Mouse (Mus musculus): ENCODE results near the gene Sprr2j-ps. TPM values are rescaled to one million over a fixed set of nuclear protein-coding genes. Genes with fewer than 3 reads are reported as not detected.

The Sprr2j-ps gene
- polyA plus RNA-seq (2014; fragmentation: Illumina TruSeq; extraction: RNeasy Lipid Tissue Mini Kit (QIAGEN cat#74804)): not detected

DNA sequence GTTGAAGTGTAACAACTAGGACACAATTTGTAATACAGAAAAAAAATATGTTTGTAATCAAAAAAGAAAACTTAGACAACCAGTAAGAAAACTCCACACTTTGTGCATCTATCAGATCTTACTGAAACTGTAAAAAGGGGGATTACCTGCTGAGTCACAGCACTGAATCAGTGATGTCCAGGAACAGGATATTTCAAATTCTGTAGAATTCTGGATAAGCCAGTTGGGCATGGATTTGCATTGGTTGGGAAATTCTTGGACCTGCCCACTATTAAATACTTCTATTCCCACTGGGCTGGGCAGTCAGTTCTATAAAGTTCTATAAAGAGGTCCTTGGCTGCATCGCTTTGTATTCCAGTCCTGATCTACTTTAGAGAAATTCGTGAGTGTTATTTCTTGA lies at the start of gene Sprr2j-ps:
Gene Sprr2j-ps, plus strand, starts transcription at position 301 of the 400 bp plus-strand sequence.

GRCm38 (mm10) chr3:92385385-92385784 lies 32.5 kb upstream of the Sprr2j-ps start, which contains the start of gene Sprr2h:
Sprr2h (plus strand) TSS chr3:92385685.

GRCm38 (mm10) chr3:92407691-92408090 lies 10.2 kb upstream of the Sprr2j-ps start, which contains the start of gene Sprr2i:
Sprr2i (plus strand) TSS chr3:92407991.

GRCm38 (mm10) chr3:92429323-92429722 lies 11.4 kb downstream of the Sprr2j-ps start, which contains the start of gene Gm9774:
Gm9774 (minus strand) TSS chr3:92429423.

DNA sequence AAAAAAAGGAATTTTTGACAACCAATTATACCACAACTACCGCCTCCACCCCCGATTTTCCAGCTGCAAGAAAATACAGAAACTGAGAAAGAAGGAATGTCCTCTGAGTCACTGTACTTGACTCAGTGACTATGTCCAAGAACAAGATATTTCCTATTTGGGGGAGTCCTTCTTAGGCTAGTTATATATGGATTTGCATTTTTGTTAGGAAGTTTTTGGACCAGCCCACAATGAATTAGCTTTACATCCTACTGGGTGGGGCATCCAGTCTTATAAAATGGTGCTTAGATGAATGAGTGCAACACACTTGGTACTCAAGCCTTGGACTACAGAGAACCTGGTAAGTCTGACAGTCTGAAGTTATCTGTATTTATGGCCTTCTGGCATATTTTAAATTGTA lies 14.4 kb downstream of the Sprr2j-ps start, which contains the start of gene Sprr2k:
Gene Sprr2k, plus strand, starts transcription at position 301 of the 400 bp plus-strand sequence.

DNA sequence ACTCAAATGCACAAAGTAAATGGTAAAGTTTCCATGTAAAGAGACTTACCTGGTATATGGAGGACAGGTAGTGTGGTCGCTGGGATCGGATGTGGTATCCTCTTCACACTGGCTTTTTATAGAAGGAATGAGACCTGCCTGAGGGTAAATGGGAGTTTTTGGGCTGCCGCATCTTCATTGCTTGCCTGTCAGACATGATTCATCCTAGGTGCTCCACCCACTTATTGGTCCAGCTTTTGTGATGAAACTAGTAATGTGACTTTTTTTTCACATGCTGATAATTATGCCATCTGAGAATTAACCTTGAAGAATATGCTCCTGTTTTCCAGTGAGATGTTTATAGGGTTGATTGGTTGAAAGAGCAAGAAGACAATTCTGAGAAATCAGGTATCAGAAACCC lies 20.8 kb downstream of the Sprr2j-ps start, which contains the start of gene Sprr1b:
Gene Sprr1b, minus strand, starts transcription at position 101 of the 400 bp plus-strand sequence.

DNA sequence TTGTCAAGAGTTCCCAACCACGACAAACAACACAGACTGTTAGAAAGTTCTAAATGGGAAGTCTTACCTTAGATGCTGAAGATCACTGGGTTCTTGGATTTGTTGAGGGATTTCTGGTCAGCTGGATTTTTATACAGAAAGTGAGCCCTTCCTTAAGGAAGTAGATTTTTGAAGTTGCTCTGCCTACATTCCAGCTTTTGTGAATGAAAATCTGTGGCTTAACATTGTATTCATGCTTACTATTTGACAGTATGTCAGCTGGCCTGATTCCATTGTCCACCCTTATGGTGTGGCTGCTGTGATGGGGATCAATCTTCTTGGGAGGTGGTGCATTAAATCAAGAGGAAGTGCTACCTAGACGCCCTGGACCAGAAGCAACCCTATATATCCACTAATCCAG lies 40.7 kb downstream of the Sprr2j-ps start, which contains the start of gene Sprr3:
Gene Sprr3, minus strand, starts transcription at position 101 of the 400 bp plus-strand sequence.

Other genes with a start within 250 kb of the Sprr2j-ps start
- not detected for gene Sprr2a1, start 202.3 kb upstream of the Sprr2j-ps start, polyA plus RNA-seq (2014; fragmentation: Illumina TruSeq; extraction: RNeasy Lipid Tissue Mini Kit (QIAGEN cat#74804))
- 0.20 TPM for gene Sprr2a2, start 202.2 kb upstream of the Sprr2j-ps start, polyA plus RNA-seq (2014; fragmentation: Illumina TruSeq; extraction: RNeasy Lipid Tissue Mini Kit (QIAGEN cat#74804))
- gene Sprr2a3, start 132.7 kb upstream of the Sprr2j-ps start, polyA plus RNA-seq (2014; fragmentation: Illumina TruSeq; extraction: RNeasy Lipid Tissue Mini Kit (QIAGEN cat#74804)): not detected
- gene Sprr2b, start 101.5 kb upstream of the Sprr2j-ps start, polyA plus RNA-seq (2014; fragmentation: Illumina TruSeq; extraction: RNeasy Lipid Tissue Mini Kit (QIAGEN cat#74804)): not detected
- not detected for gene Sprr2d, start 78.9 kb upstream of the Sprr2j-ps start, polyA plus RNA-seq (2014; fragmentation: Illumina TruSeq; extraction: RNeasy Lipid Tissue Mini Kit (QIAGEN cat#74804))
- gene Sprr2e, start 65.9 kb upstream of the Sprr2j-ps start, polyA plus RNA-seq (2014; fragmentation: Illumina TruSeq; extraction: RNeasy Lipid Tissue Mini Kit (QIAGEN cat#74804)): not detected
- gene Sprr2f, start 52.9 kb upstream of the Sprr2j-ps start, polyA plus RNA-seq (2014; fragmentation: Illumina TruSeq; extraction: RNeasy Lipid Tissue Mini Kit (QIAGEN cat#74804)): not detected
- gene Sprr2h, start 32.4 kb upstream of the Sprr2j-ps start, polyA plus RNA-seq (2014; fragmentation: Illumina TruSeq; extraction: RNeasy Lipid Tissue Mini Kit (QIAGEN cat#74804)): not detected
- not detected for gene Sprr2i, start 10.1 kb upstream of the Sprr2j-ps start, polyA plus RNA-seq (2014; fragmentation: Illumina TruSeq; extraction: RNeasy Lipid Tissue Mini Kit (QIAGEN cat#74804))
- 5.8 TPM for gene Gm9774, start 11.3 kb downstream of the Sprr2j-ps start, polyA plus RNA-seq (2014; fragmentation: Illumina TruSeq; extraction: RNeasy Lipid Tissue Mini Kit (QIAGEN cat#74804))
- not detected for gene Sprr2k, start 14.5 kb downstream of the Sprr2j-ps start, polyA plus RNA-seq (2014; fragmentation: Illumina TruSeq; extraction: RNeasy Lipid Tissue Mini Kit (QIAGEN cat#74804))
- gene Sprr1b, start 20.7 kb downstream of the Sprr2j-ps start, polyA plus RNA-seq (2014; fragmentation: Illumina TruSeq; extraction: RNeasy Lipid Tissue Mini Kit (QIAGEN cat#74804)): not detected
- gene Sprr3, start 40.6 kb downstream of the Sprr2j-ps start, polyA plus RNA-seq (2014; fragmentation: Illumina TruSeq; extraction: RNeasy Lipid Tissue Mini Kit (QIAGEN cat#74804)): not detected
- gene Sprr1a, start 67.8 kb downstream of the Sprr2j-ps start, polyA plus RNA-seq (2014; fragmentation: Illumina TruSeq; extraction: RNeasy Lipid Tissue Mini Kit (QIAGEN cat#74804)): not detected
- not detected for gene Sprr4, start 82.4 kb downstream of the Sprr2j-ps start, polyA plus RNA-seq (2014; fragmentation: Illumina TruSeq; extraction: RNeasy Lipid Tissue Mini Kit (QIAGEN cat#74804))
- gene 2310046K23Rik, start 116.4 kb downstream of the Sprr2j-ps start, polyA plus RNA-seq (2014; fragmentation: Illumina TruSeq; extraction: RNeasy Lipid Tissue Mini Kit (QIAGEN cat#74804)): not detected
- gene Ivl, start 155.7 kb downstream of the Sprr2j-ps start, polyA plus RNA-seq (2014; fragmentation: Illumina TruSeq; extraction: RNeasy Lipid Tissue Mini Kit (QIAGEN cat#74804)): not detected
- not detected for gene Smcp, start 170.9 kb downstream of the Sprr2j-ps start, polyA plus RNA-seq (2014; fragmentation: Illumina TruSeq; extraction: RNeasy Lipid Tissue Mini Kit (QIAGEN cat#74804))
- not detected for gene 2210017I01Rik, start 189.4 kb downstream of the Sprr2j-ps start, polyA plus RNA-seq (2014; fragmentation: Illumina TruSeq; extraction: RNeasy Lipid Tissue Mini Kit (QIAGEN cat#74804))
- gene Lce6a, start 203.6 kb downstream of the Sprr2j-ps start, polyA plus RNA-seq (2014; fragmentation: Illumina TruSeq; extraction: RNeasy Lipid Tissue Mini Kit (QIAGEN cat#74804)): not detected
- gene Lce1a1, start 230.2 kb downstream of the Sprr2j-ps start, polyA plus RNA-seq (2014; fragmentation: Illumina TruSeq; extraction: RNeasy Lipid Tissue Mini Kit (QIAGEN cat#74804)): not detected
- not detected for gene Lce1b, start 238.8 kb downstream of the Sprr2j-ps start, polyA plus RNA-seq (2014; fragmentation: Illumina TruSeq; extraction: RNeasy Lipid Tissue Mini Kit (QIAGEN cat#74804))